Mouse (Mus musculus): ENCODE measurements around the gene Phtf2. TPM values are rescaled to one million over a fixed set of nuclear protein-coding genes. Genes with fewer than 3 reads are reported as not detected.

Gene Phtf2
- 23.8 and 24.8 TPM in 2 replicates for polyA plus RNA-seq (2016; fragmentation: Nextera tagmentation; extraction: Ambion mirVana)

DNA sequence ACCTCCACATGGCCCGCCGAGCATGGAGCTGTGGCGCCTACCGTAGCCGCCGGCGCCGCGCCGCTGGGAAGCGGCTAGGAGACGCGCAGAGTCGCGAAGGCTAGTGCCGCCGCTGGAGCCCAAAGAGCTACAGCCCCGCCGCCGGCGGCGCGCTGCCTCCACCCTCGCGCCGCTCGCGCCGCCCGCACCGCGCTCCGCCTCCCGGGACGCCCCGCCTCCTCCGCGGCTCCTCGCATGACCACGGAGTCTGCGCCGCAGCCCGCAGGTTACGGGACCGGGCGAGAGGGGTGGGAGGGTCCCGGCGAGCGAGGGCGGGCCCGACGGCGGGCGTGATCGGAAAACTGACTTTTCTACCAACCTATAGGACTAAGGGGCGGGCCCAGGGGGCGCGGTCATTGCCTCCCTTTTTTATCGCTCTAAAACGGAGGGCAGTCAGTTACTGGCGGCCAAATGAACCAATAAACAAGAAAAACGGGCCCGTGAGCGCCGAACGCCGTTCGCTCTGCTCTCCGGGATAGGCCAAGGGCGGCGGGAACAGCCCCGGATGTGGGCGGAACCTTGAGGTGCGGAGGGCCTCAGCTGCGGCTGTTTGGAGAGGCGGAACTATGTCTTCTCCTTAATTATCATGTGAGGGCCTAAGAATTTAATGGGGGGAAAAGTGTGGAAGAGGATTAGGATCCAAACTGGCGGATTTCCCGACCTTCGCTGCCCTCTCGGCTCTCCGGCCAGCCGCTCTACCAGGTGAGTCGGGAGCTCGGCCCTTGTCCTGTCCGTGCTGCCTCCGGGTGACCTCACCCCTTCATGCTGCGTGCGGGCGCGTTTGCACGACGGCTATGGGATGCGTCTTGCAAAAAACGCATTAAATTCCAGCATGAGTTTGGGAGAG, at the start of gene Phtf2, which contains the start of gene Tmem60:
Gene Phtf2, minus strand, starts transcription at position 210 of the 886 bp plus-strand sequence.
Gene Tmem60, plus strand, starts transcription at position 277 of the 886 bp plus-strand sequence.
- Histone ChIP-seq H3K4me2 (peak within 1 kb of the TSS; percentile 77), H3K4me1 (peaks cover 17% of the 10 kb centered on the region), H3K27me3 (no peaks in the 10 kb centered on the region), H3K9ac (peak within 1 kb of the TSS; percentile 89), H3K36me3 (replicated peaks) (peaks cover 12% of the 10 kb centered on the region), H3K4me3 (replicated peaks) (peak within 1 kb of the TSS; percentile 88), H3K9me3 (no peaks in the 10 kb centered on the region), H3K27ac (peak within 1 kb of the TSS; percentile 98)
- ATAC-seq (ENCODE audit: low FRiP score), result peak; percentile 99
- under 1% methylated on average over 80 of the region's 94 CpGs for WGBS

DNA sequence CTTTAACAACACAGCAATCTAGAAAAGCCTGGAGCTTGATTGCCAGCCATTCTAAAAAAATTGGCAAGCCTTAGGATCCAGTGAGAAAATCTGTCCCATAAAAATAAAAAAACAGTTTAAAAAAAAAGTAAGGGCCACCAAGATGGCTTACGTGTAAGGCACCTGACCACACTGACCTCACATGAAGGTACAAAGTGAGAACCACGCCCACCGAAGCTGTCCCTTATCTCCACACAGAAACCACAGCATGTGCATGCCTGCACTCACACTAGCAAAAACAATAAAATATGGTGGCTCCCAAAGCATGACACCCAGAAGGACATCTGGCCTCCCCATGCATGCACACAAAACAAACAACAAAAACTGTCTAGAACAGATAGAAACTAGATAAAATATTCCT, 49.4 kb upstream of the Phtf2 start:
- no peaks in the 10 kb centered on the region for H3K4me1 ChIP-seq
- H3K9me3 ChIP-seq, result no peaks in the 10 kb centered on the region
- H3K36me3 ChIP-seq (replicated peaks), result no peaks in the 10 kb centered on the region
- WGBS, result 93% methylated on average over 3 of the region's 3 CpGs
- H3K4me3 ChIP-seq (replicated peaks), result no peak overlapping the region
- no peak overlapping the region for H3K4me2 ChIP-seq
- no peak overlapping the region for H3K9ac ChIP-seq
- no peak for ATAC-seq (ENCODE audit: low FRiP score)
- H3K27me3 ChIP-seq, result no peaks in the 10 kb centered on the region
- H3K27ac ChIP-seq, result no peak overlapping the region

DNA sequence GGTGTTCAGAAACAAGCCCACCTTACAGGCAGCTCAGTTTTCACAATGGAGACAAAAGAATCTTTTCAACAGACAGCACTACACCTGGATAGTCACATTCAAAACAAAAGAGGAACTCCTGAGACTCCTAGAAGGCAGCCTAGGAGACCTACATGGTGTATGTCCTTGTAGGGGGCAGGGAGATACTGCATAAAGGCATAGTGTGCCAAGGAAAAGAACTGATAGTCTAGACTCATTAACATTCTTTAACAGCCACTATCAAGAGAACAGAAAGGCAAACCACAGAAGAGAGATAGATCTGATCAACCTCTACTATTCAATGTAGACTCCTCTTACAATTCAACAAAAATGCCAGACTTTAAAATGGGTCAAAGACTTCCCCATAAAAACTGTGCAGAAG, 48.5 kb upstream of the Phtf2 start:
- no peak overlapping the region for H3K4me2 ChIP-seq
- H3K9ac ChIP-seq, result no peak overlapping the region
- no peaks in the 10 kb centered on the region for H3K4me1 ChIP-seq
- no peak overlapping the region for H3K4me3 ChIP-seq (replicated peaks)
- no peaks in the 10 kb centered on the region for H3K36me3 ChIP-seq (replicated peaks)
- H3K27ac ChIP-seq, result no peak overlapping the region
- ATAC-seq (ENCODE audit: low FRiP score), result no peak
- no peaks in the 10 kb centered on the region for H3K9me3 ChIP-seq
- no peaks in the 10 kb centered on the region for H3K27me3 ChIP-seq

DNA sequence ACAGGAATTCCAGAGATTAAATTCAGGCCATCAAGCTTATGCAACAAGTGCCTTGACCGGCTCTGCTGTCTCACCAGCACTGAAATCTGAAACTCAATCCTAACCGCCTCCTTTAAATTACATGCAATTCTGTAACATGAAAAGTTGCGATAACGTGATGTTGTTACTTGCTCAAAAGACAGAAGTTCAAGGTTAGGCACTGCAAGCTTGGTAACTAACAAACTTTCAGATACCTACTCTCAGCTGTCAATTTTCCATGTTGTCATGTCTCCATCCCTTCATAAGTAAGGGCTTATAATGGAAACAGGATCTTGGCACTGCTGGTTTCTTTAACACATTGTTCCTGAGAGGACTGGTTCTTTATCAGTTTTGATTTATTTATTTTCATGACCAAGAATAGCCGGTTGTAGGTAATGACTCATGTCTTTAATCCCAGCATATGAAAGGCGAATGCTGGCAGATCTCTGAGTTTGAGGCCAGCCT, 47.8 kb upstream of the Phtf2 start:
- no peaks in the 10 kb centered on the region for H3K9me3 ChIP-seq
- H3K4me1 ChIP-seq, result no peaks in the 10 kb centered on the region
- no peak overlapping the region for H3K27ac ChIP-seq
- H3K4me2 ChIP-seq, result no peak overlapping the region
- no peak overlapping the region for H3K4me3 ChIP-seq (replicated peaks)
- no peak overlapping the region for H3K9ac ChIP-seq
- no peaks in the 10 kb centered on the region for H3K36me3 ChIP-seq (replicated peaks)
- 91% methylated on average over 6 of the region's 6 CpGs for WGBS
- no peak for ATAC-seq (ENCODE audit: low FRiP score)
- no peaks in the 10 kb centered on the region for H3K27me3 ChIP-seq

DNA sequence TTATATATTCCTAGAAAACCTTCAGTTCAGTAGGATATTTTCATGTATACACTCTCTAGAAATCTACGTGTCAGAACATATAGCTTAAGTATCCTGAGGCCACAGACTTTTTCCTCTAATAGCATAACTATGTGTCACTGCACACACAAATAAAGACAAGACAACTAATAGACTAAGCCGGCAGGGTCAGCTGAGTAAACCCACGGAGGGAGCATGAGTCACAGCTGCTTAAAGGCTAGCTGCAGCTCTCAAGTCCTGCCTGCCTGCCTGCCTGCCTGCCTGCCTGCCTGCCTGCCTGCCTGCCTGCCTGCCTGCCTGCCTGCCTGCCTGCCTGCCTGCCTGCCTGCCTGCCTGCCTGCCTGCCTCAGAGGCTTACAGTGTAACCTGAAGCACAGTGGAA, 43.5 kb upstream of the Phtf2 start:
- H3K4me3 ChIP-seq (replicated peaks), result no peak overlapping the region
- H3K4me2 ChIP-seq, result no peak overlapping the region
- WGBS, result 87% methylated on average over 3 of the region's 3 CpGs
- H3K4me1 ChIP-seq, result no peaks in the 10 kb centered on the region
- H3K9ac ChIP-seq, result no peak overlapping the region
- no peaks in the 10 kb centered on the region for H3K36me3 ChIP-seq (replicated peaks)
- no peak for ATAC-seq (ENCODE audit: low FRiP score)
- no peaks in the 10 kb centered on the region for H3K27me3 ChIP-seq
- no peaks in the 10 kb centered on the region for H3K9me3 ChIP-seq
- H3K27ac ChIP-seq, result no peak overlapping the region

DNA sequence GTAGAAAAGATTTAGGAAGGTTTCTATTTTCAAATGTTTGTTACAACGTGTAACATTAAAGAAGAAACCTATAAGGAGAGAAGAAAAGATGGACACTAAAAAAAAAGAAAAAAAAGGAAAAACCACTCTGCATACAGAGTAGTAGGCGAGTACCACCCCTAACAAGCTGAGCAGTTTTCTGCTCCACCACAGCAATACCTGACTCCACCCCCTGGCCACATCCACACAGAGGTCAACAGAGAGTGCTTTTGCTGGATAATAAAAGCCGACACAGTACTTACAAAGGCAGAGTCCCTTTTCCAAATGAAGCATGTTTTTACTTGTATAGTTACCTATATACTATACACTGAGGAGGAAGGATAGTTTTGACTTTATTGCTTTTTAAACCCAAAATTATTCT, 42.7 kb upstream of the Phtf2 start:
- Histone ChIP-seq H3K36me3 (replicated peaks) (no peaks in the 10 kb centered on the region), H3K4me1 (no peaks in the 10 kb centered on the region), H3K4me2 (no peak overlapping the region), H3K27ac (no peak overlapping the region), H3K27me3 (no peaks in the 10 kb centered on the region), H3K4me3 (replicated peaks) (no peak overlapping the region), H3K9ac (no peak overlapping the region), H3K9me3 (no peaks in the 10 kb centered on the region)
- WGBS, result 76% methylated on average over 3 of the region's 3 CpGs
- no peak for ATAC-seq (ENCODE audit: low FRiP score)

DNA sequence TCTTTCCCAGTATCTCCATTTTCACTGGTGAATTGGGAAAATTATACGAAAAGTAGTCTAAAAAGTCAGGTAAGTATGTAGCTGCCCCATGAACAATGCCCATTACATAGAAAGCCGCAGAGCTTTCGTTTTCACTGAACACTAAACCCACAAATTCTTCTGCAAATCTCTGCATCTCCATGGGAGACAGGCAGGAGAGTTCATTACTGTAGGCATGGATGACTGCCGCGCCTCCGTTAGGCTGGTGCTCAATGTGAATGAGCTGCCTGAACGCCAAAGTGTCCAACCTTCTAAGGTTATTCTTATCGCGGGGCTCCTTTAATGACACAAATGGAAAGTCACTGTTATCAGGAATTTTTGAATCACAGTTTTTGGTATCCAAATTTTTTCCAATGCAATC, 37.6 kb upstream of the Phtf2 start:
- no peak overlapping the region for H3K4me3 ChIP-seq (replicated peaks)
- no peaks in the 10 kb centered on the region for H3K9me3 ChIP-seq
- no peaks in the 10 kb centered on the region for H3K4me1 ChIP-seq
- no peak for ATAC-seq (ENCODE audit: low FRiP score)
- 76% methylated on average over 9 of the region's 9 CpGs for WGBS
- H3K36me3 ChIP-seq (replicated peaks), result no peaks in the 10 kb centered on the region
- H3K4me2 ChIP-seq, result no peak overlapping the region
- H3K27me3 ChIP-seq, result no peaks in the 10 kb centered on the region
- no peak overlapping the region for H3K9ac ChIP-seq
- no peak overlapping the region for H3K27ac ChIP-seq

DNA sequence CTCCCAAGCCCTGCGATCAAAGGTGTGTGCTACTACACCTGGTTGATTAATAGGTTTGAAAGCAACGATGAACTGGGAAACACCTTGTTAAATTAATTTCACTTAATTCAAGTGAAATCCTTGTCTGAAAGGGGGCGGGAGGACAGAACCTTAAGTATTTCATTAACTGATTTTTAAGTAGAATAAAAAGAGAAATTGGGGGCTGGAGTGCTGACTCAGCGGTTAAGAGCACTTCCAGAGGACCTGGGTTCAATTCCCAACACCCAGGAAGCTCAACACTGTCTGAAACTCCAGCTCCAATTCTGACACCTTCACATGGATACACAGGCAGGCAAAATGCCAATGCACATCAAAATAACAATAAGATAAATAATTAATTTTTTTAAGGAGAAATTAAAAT, 37.0 kb upstream of the Phtf2 start:
- Histone ChIP-seq H3K27ac (no peak overlapping the region), H3K27me3 (no peaks in the 10 kb centered on the region), H3K4me1 (no peaks in the 10 kb centered on the region), H3K36me3 (replicated peaks) (no peaks in the 10 kb centered on the region), H3K9ac (no peak overlapping the region), H3K4me3 (replicated peaks) (no peak overlapping the region), H3K9me3 (no peaks in the 10 kb centered on the region), H3K4me2 (no peak overlapping the region)
- WGBS, result 96% methylated on average over 4 of the region's 4 CpGs
- no peak for ATAC-seq (ENCODE audit: low FRiP score)

DNA sequence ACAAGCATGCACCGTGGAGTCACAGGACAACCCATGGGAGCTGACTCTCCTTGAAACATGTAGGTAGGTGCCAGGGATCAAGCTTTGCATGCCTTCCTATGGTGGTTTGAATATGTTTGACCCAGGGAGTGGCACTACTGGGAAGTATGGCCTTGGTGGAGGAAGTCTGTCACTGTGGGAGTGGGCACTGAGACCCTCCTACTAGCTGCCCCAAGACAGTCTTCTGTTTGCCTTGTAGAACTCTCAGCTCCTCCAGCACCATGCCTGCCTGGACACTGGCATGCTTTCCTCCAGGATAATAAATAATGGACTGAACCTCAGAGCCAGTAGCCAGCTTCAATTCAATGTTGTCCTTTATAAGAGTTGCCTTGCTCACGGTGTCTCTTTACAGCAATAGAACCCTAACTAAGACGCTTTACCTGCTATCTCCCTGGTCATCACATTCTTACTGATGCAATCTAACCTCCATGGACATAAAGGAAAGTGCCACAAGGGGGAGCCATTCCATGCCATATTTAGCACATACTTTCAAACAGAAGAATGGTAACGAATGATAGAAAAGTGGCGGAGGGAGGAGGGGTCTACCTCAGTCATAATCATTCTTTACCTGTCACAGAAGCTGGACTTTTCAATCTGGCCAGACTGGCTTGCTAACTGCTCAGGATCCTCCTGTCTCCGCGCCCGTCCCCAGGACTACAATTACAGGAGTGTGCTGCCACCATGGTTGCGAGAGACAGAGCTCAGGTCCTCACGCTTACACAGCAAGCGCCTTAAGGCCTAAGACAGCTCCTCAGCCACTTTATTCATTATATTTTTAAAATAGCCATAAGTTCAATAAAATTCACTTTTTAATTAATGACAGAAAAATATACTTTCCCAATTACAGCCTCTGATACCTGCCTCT, 31.7 kb upstream of the Phtf2 start:
- WGBS, result 78% methylated on average over 11 of the region's 11 CpGs
- no peaks in the 10 kb centered on the region for H3K4me1 ChIP-seq
- H3K4me2 ChIP-seq, result no peak overlapping the region

DNA sequence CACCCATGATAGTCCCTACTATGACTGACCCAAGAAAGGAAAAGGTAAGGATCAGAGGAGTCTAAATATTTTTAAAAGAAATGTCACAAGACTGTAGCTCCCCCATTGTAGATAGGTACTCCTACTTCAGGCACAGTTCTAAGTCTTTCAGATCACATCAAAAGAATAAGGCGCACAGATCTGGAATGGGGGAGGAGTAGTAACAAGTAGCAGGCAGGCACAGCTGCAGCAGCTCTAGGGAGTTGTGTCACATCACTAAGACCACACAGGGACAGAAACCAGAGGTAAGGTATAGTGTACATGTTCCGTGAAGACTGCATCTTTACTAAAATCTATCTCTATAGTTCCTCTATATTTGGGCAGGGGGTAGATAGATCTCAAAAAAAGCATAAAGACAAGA, 29.8 kb upstream of the Phtf2 start:
- WGBS, result 88% methylated on average over 2 of the region's 2 CpGs
- ATAC-seq (ENCODE audit: low FRiP score), result no peak
- Histone ChIP-seq H3K9ac (no peak overlapping the region), H3K4me2 (no peak overlapping the region), H3K4me3 (replicated peaks) (no peak overlapping the region), H3K36me3 (replicated peaks) (0 out of 2 replicates have a peak, but pooled peaks cover 3% of the 10 kb centered on the region), H3K27me3 (no peaks in the 10 kb centered on the region), H3K4me1 (no peaks in the 10 kb centered on the region), H3K9me3 (no peaks in the 10 kb centered on the region), H3K27ac (no peak overlapping the region)

More for the DNA sequence above, 31.7 kb upstream of the Phtf2 start:
- H3K27me3 ChIP-seq, result no peaks in the 10 kb centered on the region
- ATAC-seq (ENCODE audit: low FRiP score), result 0 out of 2 replicates have a peak, but pooled peaks have one; percentile 14
- H3K27ac ChIP-seq, result no peak overlapping the region
- H3K9me3 ChIP-seq, result no peaks in the 10 kb centered on the region
- H3K36me3 ChIP-seq (replicated peaks), result no peaks in the 10 kb centered on the region
- no peak overlapping the region for H3K9ac ChIP-seq
- no peak overlapping the region for H3K4me3 ChIP-seq (replicated peaks)

DNA sequence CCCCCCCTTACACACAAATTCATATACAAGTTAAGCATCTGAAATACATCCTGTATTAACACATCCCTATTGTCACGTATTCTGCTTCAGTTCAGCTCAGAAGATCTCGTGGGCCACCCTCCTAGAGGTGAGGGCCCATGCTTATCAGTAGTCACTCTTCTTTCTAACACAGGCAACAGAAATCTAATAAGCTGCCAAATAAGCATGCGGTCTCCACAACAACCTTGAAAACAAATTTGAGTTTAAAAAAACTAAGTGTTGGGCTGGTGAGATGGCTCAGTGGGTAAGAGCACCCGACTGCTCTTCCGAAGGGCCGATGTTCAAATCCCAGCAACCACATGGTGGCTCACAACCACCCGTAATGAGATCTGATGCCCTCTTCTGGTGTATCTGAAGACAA, 24.3 kb upstream of the Phtf2 start:
- H3K4me2 ChIP-seq, result no peak overlapping the region
- 97% methylated on average over 7 of the region's 7 CpGs for WGBS
- ATAC-seq (ENCODE audit: low FRiP score), result no peak
- H3K36me3 ChIP-seq (replicated peaks), result peaks cover 12% of the 10 kb centered on the region
- no peak overlapping the region for H3K9ac ChIP-seq
- no peaks in the 10 kb centered on the region for H3K4me1 ChIP-seq
- no peak overlapping the region for H3K27ac ChIP-seq
- no peaks in the 10 kb centered on the region for H3K9me3 ChIP-seq
- no peaks in the 10 kb centered on the region for H3K27me3 ChIP-seq
- H3K4me3 ChIP-seq (replicated peaks), result no peak overlapping the region

DNA sequence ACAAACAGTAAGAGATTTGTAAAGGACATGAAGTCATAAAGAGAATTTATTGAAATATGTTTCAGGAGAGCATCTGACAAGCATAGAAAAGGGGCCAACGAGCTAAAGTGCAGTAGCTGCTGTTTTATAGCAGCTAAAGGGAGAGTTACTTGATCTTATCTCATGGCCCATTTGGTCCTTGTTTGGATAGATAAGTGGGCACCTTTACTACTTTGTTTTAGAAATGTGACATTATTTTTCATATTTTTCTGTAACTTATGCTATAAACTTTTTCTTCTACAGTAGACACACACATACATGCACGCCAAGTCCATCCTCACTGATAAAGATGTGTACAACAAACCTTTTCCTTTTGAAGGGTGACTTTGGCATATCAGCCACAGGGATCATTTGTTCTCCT, 23.5 kb upstream of the Phtf2 start:
- Histone ChIP-seq H3K9ac (no peak overlapping the region), H3K27me3 (no peaks in the 10 kb centered on the region), H3K4me1 (no peaks in the 10 kb centered on the region), H3K9me3 (no peaks in the 10 kb centered on the region), H3K4me2 (no peak overlapping the region), H3K36me3 (replicated peaks) (peaks cover 12% of the 10 kb centered on the region), H3K27ac (no peak overlapping the region), H3K4me3 (replicated peaks) (no peak overlapping the region)
- no peak for ATAC-seq (ENCODE audit: low FRiP score)
- 90% methylated on average over 2 of the region's 2 CpGs for WGBS
